Mouse (Mus musculus) testis, adult 2 months (tissue): ENCODE measurements around the gene Lin7a. TPM values are rescaled to one million over a fixed set of nuclear protein-coding genes. Genes with fewer than 3 reads are reported as not detected.

Experiments used
- H3K27ac ChIP-seq: fragments of 200-500 bp; 2 replicates; pipeline ENCODE4 v1.5.1; 2012; ENCODE audit warnings: low read depth, low read length; ENCODE audit not compliant: control insufficient read depth, insufficient read depth
- H3K27me3 ChIP-seq: fragments of 200-500 bp; 2 replicates; pipeline ENCODE4 v1.6.1; 2012; ENCODE audit warnings: mild to moderate bottlenecking, low read length, moderate library complexity; ENCODE audit not compliant: control insufficient read depth, insufficient read depth
- H3K36me3 ChIP-seq: fragments of 200-500 bp; 2 replicates; pipeline ENCODE4 v1.6.1; 2012; ENCODE audit warnings: mild to moderate bottlenecking, low read length; ENCODE audit not compliant: control insufficient read depth, insufficient read depth
- H3K4me1 ChIP-seq: fragments of 200-500 bp; 2 replicates; pipeline ENCODE4 v1.6.1; 2012; ENCODE audit warnings: low read length; ENCODE audit not compliant: control insufficient read depth, insufficient read depth
- H3K4me3 ChIP-seq: fragments of 200-500 bp; 2 replicates; pipeline ENCODE4 v1.5.1; 2012; ENCODE audit warnings: low read depth, mild to moderate bottlenecking, low read length, moderate library complexity, mixed read lengths; ENCODE audit not compliant: control insufficient read depth
- CTCF ChIP-seq: fragments of 200-500 bp; IDR thresholded peaks from 2 replicates; pipeline ENCODE4 v1.5.1; 2012; ENCODE audit warnings: low read depth, mild to moderate bottlenecking, inconsistent platforms, low read length, moderate library complexity; ENCODE audit not compliant: control insufficient read depth, insufficient read depth, insufficient replicate concordance
- POLR2A ChIP-seq: fragments of 200-500 bp; IDR thresholded peaks from 2 replicates; pipeline ENCODE4 v1.6.1; 2012; ENCODE audit warnings: low read depth, mild to moderate bottlenecking, inconsistent platforms, low read length, moderate library complexity; ENCODE audit not compliant: control insufficient read depth
- polyA plus RNA-seq: library from polyadenylated mRNA; depleted of rRNA; stranded (reverse); fragments of >200 nt; gene quantifications from 2 replicates; pipeline ENCODE4 v1.2.3, GENCODE M21; 2012; rRNA removed

Lin7a gene
- polyA plus RNA-seq, result 62.1 and 67.4 TPM in 2 replicates

DNA sequence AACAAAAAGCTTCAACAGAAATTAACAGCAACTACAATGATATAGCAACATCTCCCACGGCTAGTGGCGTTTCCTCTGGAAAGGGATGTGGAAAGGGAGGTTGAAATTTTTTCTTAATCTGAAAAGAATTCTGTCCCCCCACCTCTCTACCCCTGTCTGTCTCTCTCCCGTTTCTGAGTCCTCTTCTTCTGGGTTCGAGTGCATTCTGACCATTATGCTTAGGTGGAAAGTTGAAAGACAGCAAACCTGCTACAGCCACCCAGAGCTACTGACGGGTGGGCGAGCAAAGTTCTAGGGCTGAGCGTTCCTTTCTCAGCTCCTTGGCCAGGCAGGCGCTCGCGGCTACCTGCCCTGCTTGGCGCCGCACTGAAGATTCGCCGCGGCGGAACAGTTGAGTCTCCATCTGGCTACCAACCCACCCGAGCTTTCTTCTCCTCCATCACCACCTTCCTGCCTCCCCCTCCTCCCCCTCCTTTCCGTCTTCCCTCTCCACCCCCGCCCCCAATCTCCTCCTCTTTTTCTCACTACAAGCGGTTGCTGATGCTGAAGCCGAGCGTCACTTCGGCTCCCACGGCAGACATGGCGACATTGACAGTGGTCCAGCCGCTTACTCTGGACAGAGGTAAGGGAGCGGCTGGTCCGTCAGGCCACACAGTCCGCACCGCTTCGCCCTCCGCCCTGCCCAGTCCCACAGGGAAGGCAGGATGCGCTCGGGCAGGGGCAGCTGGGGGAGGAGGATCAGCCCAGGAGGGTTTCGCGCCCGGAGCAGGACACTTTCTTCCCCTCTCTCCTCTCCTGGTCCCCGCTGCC, at the start of gene Lin7a:
Lin7a (plus strand) TSS at position 366 of the 810 bp plus-strand sequence.
- TF ChIP-seq CTCF (no peak), POLR2A (peak; percentile 61)
- Histone ChIP-seq H3K27me3 (no peaks in the 10 kb centered on the region), H3K27ac (peak within 1 kb of the TSS; percentile 82)

DNA sequence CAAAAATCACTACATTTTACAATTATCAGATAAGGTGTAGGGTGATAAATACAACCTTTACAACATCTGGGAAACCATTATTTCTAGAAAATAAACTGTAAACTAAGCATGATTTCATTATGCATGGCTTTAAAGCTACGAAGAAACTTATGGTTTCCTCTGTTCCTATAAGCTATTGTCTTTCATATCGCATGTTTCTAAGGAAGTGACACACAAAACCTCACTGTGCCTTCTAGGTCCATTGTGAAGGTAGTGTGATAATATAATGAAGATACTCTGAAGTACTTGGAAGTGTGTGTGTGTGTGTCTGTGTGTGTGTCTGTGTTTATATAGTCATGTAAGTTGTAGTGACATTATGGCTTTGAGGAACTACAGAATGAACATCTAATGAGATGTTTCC, 49.8 kb upstream of the Lin7a start:
- Histone ChIP-seq H3K36me3 (no peaks in the 10 kb centered on the region), H3K27ac (no peak overlapping the region), H3K4me1 (no peaks in the 10 kb centered on the region), H3K27me3 (no peaks in the 10 kb centered on the region), H3K4me3 (no peak overlapping the region)
- TF ChIP-seq CTCF (no peak), POLR2A (no peak)

More for the DNA sequence above, at the start of gene Lin7a:
- H3K4me3 ChIP-seq, result peak within 1 kb of the TSS; percentile 90
- H3K36me3 ChIP-seq, result no peaks in the 10 kb centered on the region
- peaks cover 8% of the 10 kb centered on the region for H3K4me1 ChIP-seq

DNA sequence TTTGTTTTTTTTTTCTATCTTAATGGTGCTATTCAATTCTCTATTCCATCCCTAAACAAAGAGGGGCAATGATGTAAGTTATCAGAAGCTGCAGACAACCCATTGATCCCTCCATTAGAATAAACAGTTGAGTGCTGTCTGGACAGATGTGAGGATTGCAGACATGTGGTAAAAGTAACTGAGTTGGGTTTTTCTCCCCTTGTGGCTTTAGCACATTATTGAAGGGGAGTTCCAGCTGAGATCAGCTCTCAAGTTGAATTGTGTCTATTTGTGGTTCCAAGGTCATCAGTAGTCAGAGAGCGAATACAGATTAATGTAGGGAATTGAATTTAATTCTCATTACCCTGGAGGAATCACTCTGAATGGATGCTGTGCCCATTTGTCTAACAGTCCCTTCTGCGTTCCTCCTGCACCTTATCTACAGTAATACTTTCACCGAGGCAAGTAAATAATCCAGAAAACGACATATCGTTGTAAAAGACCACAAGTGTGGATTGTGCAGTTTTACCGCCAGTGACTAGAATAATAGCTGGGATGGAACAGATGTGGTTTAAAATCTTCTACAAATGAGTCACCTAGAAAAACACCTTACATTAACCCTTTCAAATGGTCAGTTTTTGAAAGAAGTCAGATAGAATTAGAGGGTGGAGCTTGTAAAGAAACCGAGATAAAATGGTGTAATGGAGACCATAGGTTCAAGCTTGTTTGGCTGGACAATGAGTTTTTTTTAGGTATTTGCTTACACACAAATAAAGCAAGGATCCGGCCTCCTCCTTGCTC, 48.9 kb upstream of the Lin7a start:
- Histone ChIP-seq H3K27ac (no peak overlapping the region), H3K4me1 (no peaks in the 10 kb centered on the region), H3K4me3 (no peak overlapping the region), H3K27me3 (no peaks in the 10 kb centered on the region), H3K36me3 (no peaks in the 10 kb centered on the region)
- TF ChIP-seq CTCF (no peak), POLR2A (no peak)

DNA sequence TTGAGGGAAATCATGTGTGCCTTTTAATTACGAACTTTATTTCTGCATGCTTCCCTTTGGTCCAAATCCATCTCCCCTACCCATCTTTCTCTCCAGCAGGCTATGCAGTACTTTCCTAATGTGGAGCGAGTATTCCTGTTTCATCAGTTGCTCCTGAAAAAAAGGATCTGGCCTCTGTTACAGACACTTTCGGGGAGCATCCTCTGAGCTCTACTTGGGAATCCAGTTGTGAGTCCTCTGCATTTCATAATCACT, 48.4 kb upstream of the Lin7a start:
- Histone ChIP-seq H3K27me3 (no peaks in the 10 kb centered on the region), H3K4me3 (no peak overlapping the region), H3K4me1 (no peaks in the 10 kb centered on the region), H3K36me3 (no peaks in the 10 kb centered on the region), H3K27ac (no peak overlapping the region)
- TF ChIP-seq POLR2A, result no peak
- no peak for TF ChIP-seq CTCF

DNA sequence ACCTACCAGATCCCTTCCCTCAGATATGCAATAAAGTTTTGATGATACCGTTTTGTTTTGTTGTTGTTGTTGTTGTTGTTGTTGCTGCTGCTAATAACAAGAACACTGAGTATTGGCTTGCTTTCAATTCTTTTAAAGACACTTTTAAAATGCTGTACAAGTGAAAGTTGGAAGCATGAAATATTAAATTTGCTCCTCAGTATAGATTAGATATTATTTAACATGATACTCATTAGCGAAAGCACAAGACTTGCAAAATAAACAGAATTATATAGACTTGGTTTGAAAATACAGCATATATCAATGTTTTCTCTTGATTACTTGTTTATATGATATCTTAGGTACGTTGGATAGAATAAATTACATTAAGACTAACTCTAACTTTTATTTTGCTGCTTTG, 47.7 kb upstream of the Lin7a start:
- Histone ChIP-seq H3K36me3 (no peaks in the 10 kb centered on the region), H3K27me3 (no peaks in the 10 kb centered on the region), H3K27ac (no peak overlapping the region), H3K4me3 (no peak overlapping the region), H3K4me1 (no peaks in the 10 kb centered on the region)
- TF ChIP-seq CTCF (no peak), POLR2A (no peak)

DNA sequence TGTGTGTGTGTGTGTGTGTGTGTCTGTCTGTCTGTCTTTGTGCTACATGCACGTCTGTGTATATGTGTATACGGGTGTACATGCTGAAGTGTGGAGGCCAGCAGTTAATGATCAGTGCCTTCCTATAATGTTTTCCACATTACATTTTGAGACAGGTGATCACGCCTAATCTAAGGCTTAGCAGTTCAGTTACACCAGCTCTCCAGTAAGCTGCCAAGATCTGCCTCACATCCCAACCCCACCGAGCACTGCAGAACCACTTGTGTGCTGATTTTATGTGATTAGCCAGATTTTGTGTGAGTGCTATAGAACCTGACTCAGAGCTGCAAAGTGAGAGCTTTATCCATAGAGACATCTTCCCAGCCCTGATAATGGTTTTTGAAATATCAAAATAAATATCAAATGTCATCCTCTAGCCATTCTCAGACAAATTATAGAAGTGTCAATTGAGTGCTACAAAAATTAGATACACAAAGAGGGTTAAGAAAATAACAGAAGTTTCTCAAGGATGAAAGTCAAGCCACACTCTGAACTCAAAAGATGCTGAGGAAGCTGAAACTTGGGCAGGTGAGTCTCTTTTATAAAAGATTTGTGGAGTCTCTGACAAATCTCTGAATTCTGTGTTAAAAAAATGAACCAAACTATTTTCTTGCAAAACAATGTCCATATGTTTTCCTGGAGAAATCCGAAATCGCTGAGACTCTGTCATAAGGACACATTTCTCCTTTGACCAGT, 46.7 kb upstream of the Lin7a start:
- no peak overlapping the region for H3K4me3 ChIP-seq
- TF ChIP-seq POLR2A (no peak), CTCF (no peak)
- H3K36me3 ChIP-seq, result no peaks in the 10 kb centered on the region
- no peaks in the 10 kb centered on the region for H3K4me1 ChIP-seq
- no peak overlapping the region for H3K27ac ChIP-seq
- no peaks in the 10 kb centered on the region for H3K27me3 ChIP-seq

DNA sequence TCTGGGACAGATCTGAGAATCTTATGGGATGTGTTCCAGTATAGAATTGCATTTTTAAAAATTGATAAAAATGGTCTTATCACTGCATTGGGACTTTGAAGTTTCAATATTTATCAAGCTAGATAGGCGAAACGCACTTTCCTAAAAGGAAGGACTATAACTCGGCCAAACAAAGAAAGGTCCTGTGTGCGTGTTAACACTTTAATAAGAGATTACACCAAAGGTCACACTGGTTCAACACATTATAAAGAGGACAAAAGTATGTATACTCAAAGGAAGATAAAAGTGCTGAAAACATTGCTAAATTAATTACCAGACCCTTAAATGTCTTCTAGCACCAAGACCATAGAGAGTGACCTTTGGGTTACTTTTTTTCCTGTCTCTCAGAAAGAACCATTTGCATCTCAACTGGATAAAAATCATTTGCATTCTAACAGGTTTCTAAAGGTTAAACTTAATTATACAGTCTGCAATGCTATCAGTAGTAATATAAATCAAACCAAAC, 46.1 kb upstream of the Lin7a start:
- H3K27me3 ChIP-seq, result no peaks in the 10 kb centered on the region
- no peak overlapping the region for H3K4me3 ChIP-seq
- no peak overlapping the region for H3K27ac ChIP-seq
- no peaks in the 10 kb centered on the region for H3K36me3 ChIP-seq
- TF ChIP-seq POLR2A, result no peak
- H3K4me1 ChIP-seq, result no peaks in the 10 kb centered on the region
